Mouse (Mus musculus) heart, embryonic 14.5 days (tissue): ENCODE measurements around the gene Ggact. TPM values are rescaled to one million over a fixed set of nuclear protein-coding genes. Genes with fewer than 3 reads are reported as not detected.

Experiments used
- ATAC-seq: fragments of 200-750 bp; cut with Nextera tagmentation; 2 replicates; pipeline ENCODE4 v1.8.0; 2017; ENCODE audit warnings: low read depth, moderate TSS enrichment; ENCODE audit not compliant: insufficient number of reproducible peaks, insufficient read depth, low FRiP score
- H3K27ac ChIP-seq, 2 experiments: fragments of 200-500 bp in 1 of 2; fragments of 300-500 bp in 1 of 2; sonication (generic) in 1 of 2; replicated peaks in 1 of 2; 2 replicates each; pipeline ENCODE4 v1.5.1; 2012 to 2014; ENCODE audit warnings: low read depth in 2 of 2, low read length in 2 of 2, control low read depth in 1 of 2, mild to moderate bottlenecking in 1 of 2, mixed read lengths in 1 of 2; ENCODE audit not compliant: control insufficient read depth in 1 of 2, insufficient read depth in 1 of 2
- H3K27me3 ChIP-seq: fragments of 300-500 bp; sonication (generic); 2 replicates; pipeline ENCODE4 v1.6.1; 2014; ENCODE audit warnings: mild to moderate bottlenecking, low read length, control low read depth; ENCODE audit not compliant: control insufficient read depth, insufficient read depth
- H3K36me3 ChIP-seq: fragments of 300-500 bp; sonication (generic); 2 replicates; pipeline ENCODE4 v1.6.1; 2014; ENCODE audit warnings: mild to moderate bottlenecking, control low read depth, low read length, mixed read lengths; ENCODE audit not compliant: control insufficient read depth, insufficient read depth
- H3K4me1 ChIP-seq, 2 experiments: fragments of 200-500 bp in 1 of 2; fragments of 300-500 bp in 1 of 2; sonication (generic) in 1 of 2; 2 replicates each; pipeline ENCODE4 v1.6.1; 2012 to 2014; ENCODE audit warnings: low read length in 2 of 2, control low read depth in 1 of 2, mixed read lengths in 1 of 2; ENCODE audit not compliant: control insufficient read depth in 2 of 2, insufficient read depth in 2 of 2
- H3K4me2 ChIP-seq: fragments of 300-500 bp; sonication (generic); 2 replicates; pipeline ENCODE4 v1.6.1; 2014; ENCODE audit warnings: mild to moderate bottlenecking, low read length
- H3K4me3 ChIP-seq, 2 experiments: fragments of 200-500 bp in 1 of 2; fragments of 300-500 bp in 1 of 2; sonication (generic) in 1 of 2; 2 replicates each; pipeline ENCODE4 v1.5.1; 2012 to 2014; ENCODE audit warnings: low read length in 2 of 2, mild to moderate bottlenecking in 2 of 2, control low read depth in 1 of 2, low read depth in 1 of 2, moderate library complexity in 1 of 2; ENCODE audit not compliant: control insufficient read depth in 1 of 2, insufficient read depth in 1 of 2
- H3K9ac ChIP-seq: fragments of 300-500 bp; sonication (generic); 2 replicates; pipeline ENCODE4 v1.6.1; 2014; ENCODE audit warnings: mild to moderate bottlenecking, low read length
- H3K9me3 ChIP-seq: fragments of 300-500 bp; sonication (generic); 2 replicates; pipeline ENCODE4 v1.6.1; 2016; ENCODE audit warnings: low read length, control low read depth; ENCODE audit not compliant: control insufficient read depth
- WGBS: fragments of 180-500 bp; shearing (Covaris S2); extraction: QIAGEN DNeasy Blood & Tissue Kit; methylation state at CpG from one replicate; pipeline ENCODE4 v1.1.7; 2014; 5-methylcytosine and 5-hydroxymethylcytosine counted together
- polyA plus RNA-seq: library from polyadenylated mRNA; unstranded; fragments of >200 nt; fragmentation: Nextera tagmentation; extraction: Ambion mirVana; gene quantifications from 2 replicates; pipeline ENCODE4 v1.2.1, GENCODE M21; 2014

Ggact gene
- polyA plus RNA-seq, 1 experiment from 2014 or later, result 18.9 TPM

DNA sequence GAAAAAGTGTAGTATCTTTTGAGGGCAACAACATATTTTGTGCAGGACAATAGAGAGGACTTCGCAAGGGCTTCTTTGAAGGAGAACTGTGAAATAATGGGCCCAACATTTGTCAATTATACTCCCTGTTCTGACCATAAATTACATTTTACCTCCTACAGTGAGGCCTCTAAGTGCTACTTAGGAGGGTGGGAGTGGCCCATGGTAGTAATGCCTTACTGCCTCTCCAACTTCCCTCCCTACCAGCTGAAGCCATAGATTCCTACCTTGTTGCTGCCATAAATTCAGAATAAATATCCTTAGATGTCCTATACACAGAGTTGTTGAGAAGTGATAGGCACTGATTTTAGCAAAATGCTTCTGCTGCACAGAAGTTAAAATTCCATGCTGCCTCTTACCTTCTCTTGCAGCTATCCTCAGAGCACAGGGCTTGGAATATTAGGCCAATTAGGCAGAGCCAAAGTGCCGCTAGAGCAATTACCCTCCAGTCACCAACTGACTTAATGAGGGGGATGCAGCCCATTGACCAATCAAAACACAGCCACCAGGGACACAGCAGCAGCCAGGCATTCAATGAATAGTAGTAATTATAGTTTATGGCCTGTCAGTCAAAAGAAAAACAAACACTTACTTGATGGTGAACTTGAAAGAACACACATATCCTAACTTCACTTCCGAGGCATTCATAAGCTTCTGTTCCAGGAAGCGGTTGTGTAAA, 29.4 kb upstream of the Ggact start:
- H3K36me3 ChIP-seq, result peaks cover 25% of the 10 kb centered on the region
- no peak overlapping the region for H3K9ac ChIP-seq
- H3K4me2 ChIP-seq, result no peak overlapping the region
- no peaks in the 10 kb centered on the region for H3K4me1 ChIP-seq
- WGBS, result 84% methylated on average over 4 of the region's 4 CpGs
- no peaks in the 10 kb centered on the region for H3K27me3 ChIP-seq
- H3K9me3 ChIP-seq, result no peaks in the 10 kb centered on the region
- ATAC-seq, result no peak
- H3K27ac ChIP-seq, result no peak overlapping the region
- H3K4me3 ChIP-seq, result no peak overlapping the region

DNA sequence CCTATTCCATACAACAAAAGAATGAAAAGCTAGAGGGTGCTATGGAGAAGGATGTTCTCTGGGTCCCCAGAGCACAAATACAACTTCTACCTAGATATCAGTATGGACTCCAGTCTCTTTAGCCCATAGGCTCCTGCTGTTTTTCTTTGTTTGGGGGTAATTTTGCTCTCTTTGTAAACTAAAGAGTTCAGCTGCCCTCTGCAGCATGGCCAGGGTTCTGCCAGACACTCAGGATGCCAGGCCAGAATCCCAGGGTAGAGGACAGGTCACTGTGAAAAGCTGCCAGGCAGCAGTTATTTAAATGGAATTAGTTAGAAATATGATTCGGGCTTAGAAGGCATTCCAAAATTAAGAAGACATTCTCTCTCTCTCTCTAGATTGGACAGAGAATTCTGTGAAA, 22.9 kb upstream of the Ggact start:
- Histone ChIP-seq H3K9me3 (no peaks in the 10 kb centered on the region), H3K9ac (no peak overlapping the region), H3K27me3 (no peaks in the 10 kb centered on the region), H3K4me3 (no peak overlapping the region), H3K36me3 (peaks cover 18% of the 10 kb centered on the region), H3K4me1 (no peaks in the 10 kb centered on the region), H3K27ac (no peak overlapping the region), H3K4me2 (no peak overlapping the region)
- WGBS, result 78% methylated on average over 1 of the region's 1 CpGs
- ATAC-seq, result no peak

DNA sequence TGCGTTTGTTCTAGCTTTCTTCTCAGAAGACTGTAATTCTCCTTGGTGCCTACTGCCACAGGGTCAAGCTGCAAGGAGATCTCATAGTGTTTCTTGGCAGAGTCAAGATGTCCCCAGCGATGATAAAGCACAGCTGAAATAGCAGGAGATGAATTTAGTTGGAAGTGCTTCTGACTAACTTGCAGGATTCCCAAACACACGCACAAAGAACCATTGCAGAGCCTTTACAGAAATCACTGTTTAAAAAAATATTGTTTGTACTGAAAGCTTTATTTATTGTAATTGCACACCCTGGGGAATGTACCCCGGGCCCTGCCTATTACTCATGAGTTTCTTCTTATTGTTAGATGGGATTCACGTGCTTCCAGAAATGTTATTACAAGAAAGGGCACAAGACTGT, 6.5 kb upstream of the Ggact start:
- WGBS, result 68% methylated on average over 5 of the region's 5 CpGs
- ATAC-seq, result no peak

DNA sequence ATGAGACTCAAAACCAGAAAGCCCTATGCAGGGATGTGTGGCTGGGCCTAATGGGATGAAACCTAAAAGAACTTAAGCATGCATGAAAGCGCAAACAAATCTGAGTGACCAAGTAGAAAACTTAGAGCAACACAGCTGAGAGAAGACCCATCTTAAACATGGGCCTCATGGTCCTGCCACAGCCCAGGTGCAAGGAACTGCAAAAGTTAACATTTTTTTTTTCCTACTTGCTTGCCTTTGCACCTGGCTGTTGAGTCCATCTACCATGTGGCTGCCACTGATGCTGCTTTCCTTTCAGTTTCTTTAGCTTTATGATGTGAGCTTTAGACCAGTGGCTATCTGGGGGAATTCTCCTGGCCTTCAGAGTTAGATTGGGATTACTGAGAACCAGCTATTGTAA, 4.1 kb upstream of the Ggact start:
- H3K9me3 ChIP-seq, result no peaks in the 10 kb centered on the region
- no peak overlapping the region for H3K9ac ChIP-seq
- 0 out of 2 replicates have a peak, but pooled peaks cover 3% of the 10 kb centered on the region for H3K36me3 ChIP-seq
- H3K4me3 ChIP-seq, result no peak overlapping the region
- no peak overlapping the region for H3K27ac ChIP-seq
- H3K4me1 ChIP-seq, result no peaks in the 10 kb centered on the region; a peak in 1 of 4 replicates
- WGBS, result 86% methylated on average over 1 of the region's 1 CpGs
- no peak overlapping the region for H3K4me2 ChIP-seq
- ATAC-seq, result no peak
- H3K27me3 ChIP-seq, result no peaks in the 10 kb centered on the region

More for the DNA sequence above, 6.5 kb upstream of the Ggact start:
- Histone ChIP-seq H3K4me1 (no peaks in the 10 kb centered on the region), H3K27me3 (no peaks in the 10 kb centered on the region), H3K4me3 (no peak overlapping the region), H3K9ac (no peak overlapping the region), H3K36me3 (peaks cover 9% of the 10 kb centered on the region; the same call in 1 of the 2 replicates), H3K4me2 (no peak overlapping the region), H3K27ac (no peak overlapping the region), H3K9me3 (no peaks in the 10 kb centered on the region)

DNA sequence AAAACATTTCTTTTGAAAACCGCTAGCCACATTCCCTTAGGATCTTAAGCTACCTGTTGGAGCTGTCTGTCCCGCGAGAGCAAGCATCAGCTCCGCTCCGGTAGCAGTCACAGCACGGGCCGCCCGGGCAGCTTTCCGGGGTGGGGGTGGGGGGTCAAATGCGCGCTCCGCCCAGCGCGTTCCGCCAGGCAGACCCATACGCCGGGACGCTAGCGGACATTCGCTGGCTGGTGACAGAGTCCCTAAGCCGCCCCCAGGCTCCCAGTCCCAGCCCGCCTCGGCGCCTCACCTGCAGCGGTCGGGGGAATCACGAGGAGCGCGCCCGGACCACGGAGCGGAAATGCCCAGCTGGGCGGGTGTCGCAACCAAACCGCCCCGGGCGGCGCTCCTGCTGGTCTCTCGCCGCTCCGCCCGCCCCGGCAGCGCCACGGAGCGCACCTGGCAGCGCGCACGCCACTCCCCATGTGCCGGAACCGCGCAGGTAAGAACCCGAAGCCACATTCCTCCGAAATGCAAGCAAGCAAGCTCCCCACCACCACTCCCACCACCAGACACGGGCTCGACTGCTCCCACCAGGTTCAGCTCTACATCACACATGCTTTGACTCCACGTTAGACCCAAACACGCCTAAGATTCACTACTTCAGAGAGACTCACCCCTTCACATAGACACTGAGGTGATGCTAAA, 602 bp downstream of the Ggact start:
- Histone ChIP-seq H3K27me3 (no peaks in the 10 kb centered on the region), H3K27ac (peak overlapping the region; percentile 30 to 50; a peak in 1 of 4 replicates), H3K9ac (peak overlapping the region; percentile 82), H3K36me3 (no peaks in the 10 kb centered on the region), H3K4me3 (peak overlapping the region; percentile 73 to 96), H3K4me2 (peak overlapping the region; percentile 91), H3K9me3 (0 out of 2 replicates have a peak, but pooled peaks cover 4% of the 10 kb centered on the region), H3K4me1 (peaks cover 0 to 9% of the 10 kb centered on the region in 2 experiments; a peak in 3 of 4 replicates)
- ATAC-seq, result peak; percentile 61
- under 1% methylated on average over 52 of the region's 58 CpGs for WGBS

DNA sequence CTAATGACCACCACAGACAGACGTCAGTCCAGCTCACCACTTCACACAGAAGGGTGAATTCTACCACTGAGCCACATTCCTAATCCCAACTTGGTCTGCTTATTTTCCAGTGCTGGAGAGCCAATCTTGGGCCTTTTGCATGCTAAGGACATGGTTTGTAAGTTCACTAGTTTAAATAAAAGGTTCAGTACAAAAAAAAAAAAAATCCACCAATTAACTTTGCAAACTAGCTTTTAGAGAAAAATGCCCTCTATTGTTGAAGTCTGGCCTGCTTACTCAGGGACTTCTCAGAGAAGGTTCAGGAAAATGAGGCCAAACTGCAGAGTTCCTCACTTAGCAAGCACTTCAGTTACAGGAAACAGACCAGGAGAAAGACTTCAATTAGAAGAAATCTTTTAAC, 1.4 kb downstream of the Ggact start:
- Histone ChIP-seq H3K27me3 (no peaks in the 10 kb centered on the region), H3K9me3 (peaks cover 7% of the 10 kb centered on the region), H3K36me3 (no peaks in the 10 kb centered on the region), H3K4me2 (peak overlapping the region; percentile 91), H3K4me1 (peaks cover 0 to 9% of the 10 kb centered on the region in 2 experiments; a peak in 3 of 4 replicates), H3K27ac (no peak overlapping the region), H3K4me3 (peak overlapping the region in 1 of 2 experiments; percentile 73; a peak in 2 of 4 replicates), H3K9ac (peak overlapping the region; percentile 82)
- WGBS, result 58% methylated on average over 1 of the region's 1 CpGs
- ATAC-seq, result no peak

DNA sequence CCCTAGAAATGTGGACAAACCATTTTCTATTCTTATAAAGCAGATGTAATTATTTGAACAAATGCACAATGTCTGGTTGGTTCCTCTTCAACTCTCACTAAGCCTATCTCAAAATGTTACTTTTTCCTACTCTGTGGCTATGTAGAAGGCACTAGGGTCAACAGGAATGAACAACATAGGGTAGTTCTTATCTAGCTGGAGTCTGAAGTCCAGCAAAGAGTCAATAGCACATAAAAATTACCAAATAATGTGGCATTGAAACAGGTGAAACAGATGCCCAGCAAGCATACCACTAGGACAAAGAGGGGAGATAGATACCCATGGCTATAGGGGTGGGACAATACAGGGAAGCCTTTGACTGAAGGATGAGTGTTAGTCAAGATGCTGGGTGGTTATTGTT, 2.3 kb downstream of the Ggact start:
- ATAC-seq, result no peak
- H3K27me3 ChIP-seq, result no peaks in the 10 kb centered on the region
- H3K36me3 ChIP-seq, result no peaks in the 10 kb centered on the region
- no peak overlapping the region for H3K4me3 ChIP-seq
- H3K4me1 ChIP-seq, result peaks cover 0 to 9% of the 10 kb centered on the region in 2 experiments; a peak in 3 of 4 replicates
- no peak overlapping the region for H3K9ac ChIP-seq
- no peak overlapping the region for H3K4me2 ChIP-seq
- no peak overlapping the region for H3K27ac ChIP-seq
- H3K9me3 ChIP-seq, result peaks cover 9% of the 10 kb centered on the region
